Comparison of ENCODE assay signal across 10 mouse cellular contexts in genomic region chr2:154570666-154571065, GRCm38 (mm10). TPM values are rescaled to one million over a fixed set of nuclear protein-coding genes. Genes with fewer than 3 reads are reported as not detected.
A peak's percentile ranks its signal among the peaks of the same experiment; 100 is the strongest.
DNase-seq lines count a peak whose midpoint lies in the region; ATAC-seq and TF ChIP-seq lines count a peak whose summit lies in the region.
"Had no signal": no experiment of that assay in that cellular context is flagged by ENCODE, and none has a peak within 500 bp of the region (broad histone marks: within the 10 kb centered on the region; RNA-seq: fewer than 3 reads in every experiment).

No protein-coding gene starts in this region.

- TF ChIP-seq CTCF in layer of hippocampus, adult 2 months (conservative IDR thresholded peaks at IDR 0.05), result no peak

- H3K27ac ChIP-seq in liver, embryonic 11.5 days (ENCODE audit: low read depth, low read length), result peak overlapping the region; percentile 57; the same call in 1 of the 2 replicates
- H3K27ac ChIP-seq in embryonic facial prominence, embryonic 12.5 days, result no peak overlapping the region
- peak overlapping the region; percentile 64 for H3K27ac ChIP-seq in intestine, embryonic 16.5 days (ENCODE audit: low read length)
- no peak overlapping the region for H3K27ac ChIP-seq in layer of hippocampus, adult 2 months

- no peaks in the 10 kb centered on the region for H3K36me3 ChIP-seq in liver, embryonic 11.5 days (ENCODE audit: control insufficient read depth, insufficient read depth, low read length)
- H3K36me3 ChIP-seq in embryonic facial prominence, embryonic 12.5 days, result no peaks in the 10 kb centered on the region
- no peaks in the 10 kb centered on the region for H3K36me3 ChIP-seq in intestine, embryonic 16.5 days (ENCODE audit: control insufficient read depth, insufficient read depth, low read length)

- peak overlapping the region; percentile 69; the same call in 1 of the 2 replicates for H3K9ac ChIP-seq in liver, embryonic 11.5 days (ENCODE audit: low read depth, low read length)
- H3K9ac ChIP-seq in embryonic facial prominence, embryonic 12.5 days, result no peak overlapping the region
- H3K9ac ChIP-seq in intestine, embryonic 16.5 days (ENCODE audit: low read depth, low read length), result no peak overlapping the region

- 53% methylated on average over 4 of the region's 4 CpGs for WGBS in liver, embryonic 11.5 days
- WGBS in embryonic facial prominence, embryonic 12.5 days, result 74% methylated on average over 4 of the region's 4 CpGs
- 57% methylated on average over 4 of the region's 4 CpGs for WGBS in intestine, embryonic 16.5 days

- peaks cover 35% of the 10 kb centered on the region for H3K4me1 ChIP-seq in liver, embryonic 11.5 days (replicated peaks; ENCODE audit: control insufficient read depth, insufficient read depth, low read length)
- H3K4me1 ChIP-seq in embryonic facial prominence, embryonic 12.5 days, result peaks cover 31% of the 10 kb centered on the region
- H3K4me1 ChIP-seq in intestine, embryonic 16.5 days (ENCODE audit: control insufficient read depth, insufficient read depth, low read length), result peaks cover 29% of the 10 kb centered on the region

- no peaks in the 10 kb centered on the region for H3K9me3 ChIP-seq in liver, embryonic 11.5 days (ENCODE audit: control insufficient read depth, low read length)
- no peaks in the 10 kb centered on the region for H3K9me3 ChIP-seq in embryonic facial prominence, embryonic 12.5 days
- H3K9me3 ChIP-seq in intestine, embryonic 16.5 days (ENCODE audit: control insufficient read depth, low read length), result no peaks in the 10 kb centered on the region

- DNase-seq in liver, embryonic 11.5 days (ENCODE audit: low spot score), result no peak
- no peak for DNase-seq in liver
- peak; percentile 26 for DNase-seq in naive thymus-derived CD4-positive, alpha-beta T cell, adult 2 months (ENCODE audit: low read depth)
- no peak for DNase-seq in frontal cortex, postnatal 36 days (ENCODE audit: low spot score in 2 of 2)
- DNase-seq in layer of hippocampus, adult 2 months (ENCODE audit: low spot score in 2 of 2), result no peak
- DNase-seq: adrenal gland, postnatal 14 days; right cerebral cortex, postnatal 14 days had no signal

- H3K4me2 ChIP-seq in liver, embryonic 11.5 days, result peak overlapping the region; percentile 86
- no peak overlapping the region for H3K4me2 ChIP-seq in embryonic facial prominence, embryonic 12.5 days (replicated peaks)
- H3K4me2 ChIP-seq in intestine, embryonic 16.5 days (ENCODE audit: low read depth, low read length), result peak overlapping the region; percentile 75; the same call in 1 of the 2 replicates

- no peak for ATAC-seq in liver, embryonic 11.5 days (replicated peaks; ENCODE audit: low FRiP score)
- ATAC-seq in embryonic facial prominence, embryonic 12.5 days (ENCODE audit: insufficient number of reproducible peaks, insufficient read depth, low FRiP score, low TSS enrichment), result no peak
- no peak for ATAC-seq in intestine, embryonic 16.5 days

- no peaks in the 10 kb centered on the region for H3K27me3 ChIP-seq in liver, embryonic 11.5 days (replicated peaks; ENCODE audit: control insufficient read depth, insufficient read depth, low read length)
- no peaks in the 10 kb centered on the region for H3K27me3 ChIP-seq in embryonic facial prominence, embryonic 12.5 days
- no peaks in the 10 kb centered on the region for H3K27me3 ChIP-seq in intestine, embryonic 16.5 days (replicated peaks; ENCODE audit: control insufficient read depth, insufficient read depth, low read length)

- peak overlapping the region; percentile 88; the same call in 1 of the 2 replicates for H3K4me3 ChIP-seq in liver, embryonic 11.5 days (ENCODE audit: low read depth, low read length)
- 0 out of 2 replicates have a peak overlapping the region, but pooled peaks have one; percentile 87 for H3K4me3 ChIP-seq in embryonic facial prominence, embryonic 12.5 days
- peak overlapping the region; percentile 77; the same call in 1 of the 2 replicates for H3K4me3 ChIP-seq in intestine, embryonic 16.5 days (ENCODE audit: low read length)
- no peak overlapping the region for H3K4me3 ChIP-seq in layer of hippocampus, adult 2 months

RNA-seq across cellular contexts. Expression of gene E2f1, which starts 1.0 kb away (rescaled TPM):
- 12.6 and 14.0 TPM in 2 replicates for polyA plus RNA-seq in liver, embryonic 11.5 days (2014; fragmentation: Nextera tagmentation; extraction: Ambion mirVana)
- polyA plus RNA-seq in embryonic facial prominence, embryonic 12.5 days (2016; fragmentation: Nextera tagmentation; extraction: Ambion mirVana), result 25.9 and 26.3 TPM in 2 replicates
- polyA plus RNA-seq in intestine, embryonic 16.5 days (2015; fragmentation: Nextera tagmentation; extraction: Ambion mirVana), result 5.8 and 9.5 TPM in 2 replicates
- total RNA-seq in layer of hippocampus, adult 2 months (2021), result 1 to 10 TPM; 5.4 to 5.7 TPM

RNA-seq across cellular contexts. Expression of gene Necab3, which starts 12.0 kb away (rescaled TPM):
- polyA plus RNA-seq in liver, embryonic 11.5 days (2014; fragmentation: Nextera tagmentation; extraction: Ambion mirVana), result 1.9 and 2.4 TPM in 2 replicates
- 3.5 and 3.7 TPM in 2 replicates for polyA plus RNA-seq in embryonic facial prominence, embryonic 12.5 days (2016; fragmentation: Nextera tagmentation; extraction: Ambion mirVana)
- 1.4 and 1.6 TPM in 2 replicates for polyA plus RNA-seq in intestine, embryonic 16.5 days (2015; fragmentation: Nextera tagmentation; extraction: Ambion mirVana)
- 10 to 100 TPM; 30.0 to 34.9 TPM for total RNA-seq in layer of hippocampus, adult 2 months (2021)

RNA-seq across cellular contexts. Expression of gene Actl10, which starts 19.1 kb away (rescaled TPM):
- 0.25 TPM in 1 of 2 replicates, not detected in the other for polyA plus RNA-seq in liver, embryonic 11.5 days (2014; fragmentation: Nextera tagmentation; extraction: Ambion mirVana)
- 0.24 and 0.28 TPM in 2 replicates for polyA plus RNA-seq in embryonic facial prominence, embryonic 12.5 days (2016; fragmentation: Nextera tagmentation; extraction: Ambion mirVana)
- polyA plus RNA-seq in intestine, embryonic 16.5 days (2015; fragmentation: Nextera tagmentation; extraction: Ambion mirVana), result 0.09 TPM in 1 of 2 replicates, not detected in the other
- total RNA-seq in layer of hippocampus, adult 2 months (2021), result not detected
- total RNA-seq: adrenal gland, postnatal 14 days had no signal
- polyA plus RNA-seq: liver, adult 2 months had no signal

RNA-seq across cellular contexts. Expression of gene 1700003F12Rik, which starts 23.8 kb away (rescaled TPM):
- polyA plus RNA-seq in liver, embryonic 11.5 days (2014; fragmentation: Nextera tagmentation; extraction: Ambion mirVana), result 1.0 and 1.8 TPM in 2 replicates
- 1.0 and 1.2 TPM in 2 replicates for polyA plus RNA-seq in embryonic facial prominence, embryonic 12.5 days (2016; fragmentation: Nextera tagmentation; extraction: Ambion mirVana)
- polyA plus RNA-seq in intestine, embryonic 16.5 days (2015; fragmentation: Nextera tagmentation; extraction: Ambion mirVana), result 0.46 TPM in 1 of 2 replicates, not detected in the other
- total RNA-seq in layer of hippocampus, adult 2 months (2021), result 1 to 10 TPM in 1 of 2 experiments, not detected in 1; 1.4 TPM
- total RNA-seq: adrenal gland, postnatal 14 days; liver, adult 2 months had no signal

RNA-seq across cellular contexts. Expression of gene Pxmp4, which starts 32.8 kb away (rescaled TPM):
- 25.2 and 25.6 TPM in 2 replicates for polyA plus RNA-seq in liver, embryonic 11.5 days (2014; fragmentation: Nextera tagmentation; extraction: Ambion mirVana)
- polyA plus RNA-seq in embryonic facial prominence, embryonic 12.5 days (2016; fragmentation: Nextera tagmentation; extraction: Ambion mirVana), result 16.9 and 18.5 TPM in 2 replicates
- 41.2 and 41.9 TPM in 2 replicates for polyA plus RNA-seq in intestine, embryonic 16.5 days (2015; fragmentation: Nextera tagmentation; extraction: Ambion mirVana)
- 10 to 100 TPM; 10.7 to 13.7 TPM for total RNA-seq in layer of hippocampus, adult 2 months (2021)

Comparison
In these comparisons a context has a peak if more than half of its experiments do, and no peak if none do; other contexts are left out.
1. H3K27ac ChIP-seq: peak in liver, embryonic 11.5 days (single experiment) and intestine, embryonic 16.5 days (single experiment); none in embryonic facial prominence, embryonic 12.5 days (single experiment) and layer of hippocampus, adult 2 months (single experiment).